Comparison of ENCODE assay signal across 8 mouse cellular contexts in genomic region chr11:59787199-59787781, GRCm38 (mm10). TPM values are rescaled to one million over a fixed set of nuclear protein-coding genes. Genes with fewer than 3 reads are reported as not detected.
DNase-seq lines count a peak whose midpoint lies in the region; ATAC-seq and TF ChIP-seq lines count a peak whose summit lies in the region.

Gene Pld6, minus strand, starts transcription at chr11:59787645.

- TF ChIP-seq CTCF in hindbrain, postnatal 0 days (IDR thresholded peaks at IDR 0.05; ENCODE audit: low read depth), result no peak

- peaks cover 13% of the 10 kb centered on the region for H3K36me3 ChIP-seq in forebrain, embryonic 14.5 days (ENCODE audit: control insufficient read depth, insufficient read depth, low read length)
- H3K36me3 ChIP-seq in hindbrain, postnatal 0 days (ENCODE audit: insufficient read depth, low read length), result peaks cover 7% of the 10 kb centered on the region; the same call in 1 of the 2 replicates
- H3K36me3 ChIP-seq in liver, embryonic 12.5 days, result peaks cover 14% of the 10 kb centered on the region

- no peaks in the 10 kb centered on the region for H3K9me3 ChIP-seq in forebrain, embryonic 14.5 days (replicated peaks; ENCODE audit: control insufficient read depth, low read length)
- no peaks in the 10 kb centered on the region for H3K9me3 ChIP-seq in hindbrain, postnatal 0 days (ENCODE audit: low read length)
- no peaks in the 10 kb centered on the region for H3K9me3 ChIP-seq in liver, embryonic 12.5 days (replicated peaks)

- peaks cover 6% of the 10 kb centered on the region; the same call in 1 of the 2 replicates for H3K4me1 ChIP-seq in forebrain, embryonic 14.5 days (ENCODE audit: control insufficient read depth, insufficient read depth, low read length)
- peaks cover 11% of the 10 kb centered on the region; the same call in 1 of the 2 replicates for H3K4me1 ChIP-seq in hindbrain, postnatal 0 days (ENCODE audit: insufficient read depth, low read length)
- H3K4me1 ChIP-seq in liver, embryonic 12.5 days, result peaks cover 17% of the 10 kb centered on the region

- H3K4me3 ChIP-seq in forebrain, embryonic 14.5 days (ENCODE audit: low read depth, low read length), result peak within 1 kb of the TSS; percentile 34
- H3K4me3 ChIP-seq in hindbrain, postnatal 0 days (ENCODE audit: low read length), result peak within 1 kb of the TSS; percentile 42
- H3K4me3 ChIP-seq in liver, embryonic 12.5 days, result peak within 1 kb of the TSS; percentile 58

- no peaks in the 10 kb centered on the region for H3K27me3 ChIP-seq in forebrain, embryonic 14.5 days (replicated peaks; ENCODE audit: control insufficient read depth, insufficient read depth, low read length)
- H3K27me3 ChIP-seq in hindbrain, postnatal 0 days (ENCODE audit: insufficient read depth, low read length), result no peaks in the 10 kb centered on the region
- H3K27me3 ChIP-seq in liver, embryonic 12.5 days (replicated peaks), result peaks cover 22% of the 10 kb centered on the region

- WGBS in forebrain, embryonic 14.5 days, result 2% methylated on average over 47 of the region's 51 CpGs
- 2% methylated on average over 51 of the region's 51 CpGs for WGBS in hindbrain, postnatal 0 days
- 1% methylated on average over 51 of the region's 51 CpGs for WGBS in liver, embryonic 12.5 days (ENCODE audit: insufficient replicate concordance)

- DNase-seq in ES-CJ7 (ENCODE audit: low read depth, low spot score), result peak; percentile 89
- DNase-seq in adrenal gland, postnatal 10 days, result peak; percentile 81
- DNase-seq in forebrain, embryonic 14.5 days (ENCODE audit: low spot score), result peak; percentile 62
- DNase-seq in hindbrain, postnatal 0 days (ENCODE audit: low spot score), result peak; percentile 74
- peak; percentile 56 to 78 for DNase-seq in spleen, postnatal 4 days (ENCODE audit: low spot score in 2 of 2)
- DNase-seq in layer of hippocampus, adult 9-10 months (ENCODE audit: low spot score), result no peak

- ATAC-seq in forebrain, embryonic 14.5 days, result peak; percentile 78
- ATAC-seq in hindbrain, postnatal 0 days, result peak; percentile 85
- ATAC-seq in liver, embryonic 12.5 days, result peak; percentile 81
- 0 out of 2 replicates have a peak, but pooled peaks have one; percentile 7 for ATAC-seq in monocyte, adult 5-6 weeks (replicated peaks; ENCODE audit: insufficient number of reproducible peaks, low FRiP score, low TSS enrichment, poor library complexity, severe bottlenecking)

- peak within 1 kb of the TSS; percentile 58 for H3K9ac ChIP-seq in forebrain, embryonic 14.5 days (ENCODE audit: low read length)
- peak within 1 kb of the TSS; percentile 57 for H3K9ac ChIP-seq in hindbrain, postnatal 0 days (replicated peaks; ENCODE audit: low read length)
- peak within 1 kb of the TSS; percentile 55 for H3K9ac ChIP-seq in liver, embryonic 12.5 days

- peak within 1 kb of the TSS; percentile 67 for H3K4me2 ChIP-seq in forebrain, embryonic 14.5 days (ENCODE audit: low read length)
- H3K4me2 ChIP-seq in hindbrain, postnatal 0 days (ENCODE audit: low read depth, low read length), result peak within 1 kb of the TSS; percentile 81
- peak within 1 kb of the TSS; percentile 92 for H3K4me2 ChIP-seq in liver, embryonic 12.5 days

- no peak within 1 kb of the TSS for H3K27ac ChIP-seq in forebrain, embryonic 14.5 days (ENCODE audit: low read depth, low read length)
- H3K27ac ChIP-seq in hindbrain, postnatal 0 days, result no peak within 1 kb of the TSS
- H3K27ac ChIP-seq in liver, embryonic 12.5 days, result 0 out of 2 replicates have a peak within 1 kb of the TSS, but pooled peaks have one; percentile 7

RNA-seq across cellular contexts. Expression of gene Pld6, which starts in this region (rescaled TPM):
- 10 to 100 TPM in 1 of 2 experiments, 1 to 10 TPM in 1; 6.5 to 10.4 TPM for total RNA-seq in adrenal gland, postnatal 10 days (2021)
- polyA plus RNA-seq in forebrain, embryonic 14.5 days (2014; fragmentation: Nextera tagmentation; extraction: Ambion mirVana), result 1.3 and 1.5 TPM in 2 replicates
- 10.9 and 16.0 TPM in 2 replicates for total RNA-seq in hindbrain, postnatal 0 days (2014; rRNA removed)
- 21.5 and 24.6 TPM in 2 replicates for polyA plus RNA-seq in hindbrain, postnatal 0 days (2015; fragmentation: Nextera tagmentation; extraction: Ambion mirVana)
- 2.4 and 3.1 TPM in 2 replicates for polyA plus RNA-seq in liver, embryonic 12.5 days (2016; fragmentation: Nextera tagmentation; extraction: Ambion mirVana)
- total RNA-seq in monocyte, adult 5-6 weeks (2017), result not detected in 3 replicates

Comparison
In these comparisons a context has a peak if more than half of its experiments do, and no peak if none do; other contexts are left out.
1. Peak in ATAC-seq in monocyte, adult 5-6 weeks; RNA of the gene not detected or under 1 TPM.
2. ATAC-seq: peak in every context shown above with its lines; median percentile 85 in hindbrain, postnatal 0 days; 81 in liver, embryonic 12.5 days; 78 in forebrain, embryonic 14.5 days; 7 in monocyte, adult 5-6 weeks.